Comparison of ENCODE assay signal across 10 mouse cellular contexts in the genomic region with DNA sequence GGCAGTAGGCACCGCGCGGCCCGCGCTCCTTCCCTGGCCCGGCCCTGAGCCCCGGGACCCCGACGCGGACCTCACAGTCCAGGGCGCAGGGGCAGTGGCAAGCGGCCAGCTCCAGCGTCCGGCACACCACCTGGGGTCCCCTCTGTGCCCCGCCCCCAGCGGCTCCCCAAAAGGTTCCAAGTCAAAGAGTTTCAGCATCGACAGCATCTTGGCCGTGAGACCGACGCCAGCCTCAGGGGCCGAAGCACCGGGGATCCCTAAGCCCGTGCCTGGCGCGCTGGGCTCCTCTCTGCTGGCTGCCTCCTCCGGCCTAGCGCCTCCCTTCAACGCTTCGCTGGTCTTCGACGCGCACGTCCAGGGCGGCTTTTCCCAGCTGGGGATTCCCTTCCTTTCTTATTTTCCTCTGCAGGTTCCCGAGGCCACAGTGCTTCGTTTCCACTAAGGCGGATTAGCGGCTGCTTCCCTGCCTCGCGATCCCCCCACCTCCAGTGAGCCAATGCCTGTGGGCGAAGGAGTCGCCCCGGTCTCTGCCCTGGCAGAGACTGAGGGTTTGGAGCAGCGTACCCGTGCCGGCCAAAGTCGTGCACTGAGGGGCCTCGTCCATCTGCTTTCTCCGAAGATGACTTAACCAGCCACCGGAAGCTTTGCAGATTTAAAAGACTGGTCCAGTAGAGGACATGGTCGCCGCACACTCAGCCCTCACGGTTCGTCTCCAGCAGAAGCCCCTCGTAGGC. TPM values are rescaled to one million over a fixed set of nuclear protein-coding genes. Genes with fewer than 3 reads are reported as not detected.
DNase-seq lines count a peak whose midpoint lies in the region; ATAC-seq lines count a peak whose summit lies in the region.
"Had no signal": no experiment of that assay in that cellular context is flagged by ENCODE, and none has a peak within 500 bp of the region (broad histone marks: within the 10 kb centered on the region; RNA-seq: fewer than 3 reads in every experiment).

No protein-coding gene starts in this region.

- no peaks in the 10 kb centered on the region for H3K36me3 ChIP-seq in kidney, embryonic 15.5 days
- H3K36me3 ChIP-seq in embryonic facial prominence, embryonic 11.5 days (replicated peaks; ENCODE audit: control insufficient read depth, insufficient read depth, low read depth, low read length): no peaks in the 10 kb centered on the region
- no peaks in the 10 kb centered on the region for H3K36me3 ChIP-seq in hindbrain, embryonic 15.5 days
- H3K36me3 ChIP-seq in midbrain, embryonic 16.5 days (ENCODE audit: control insufficient read depth, insufficient read depth, low read length): no peaks in the 10 kb centered on the region

- peak overlapping the region; percentile 53 for H3K9ac ChIP-seq in kidney, embryonic 15.5 days
- H3K9ac ChIP-seq in embryonic facial prominence, embryonic 11.5 days (replicated peaks; ENCODE audit: low read length): peak overlapping the region; percentile 59
- H3K9ac ChIP-seq in hindbrain, embryonic 15.5 days: no peak overlapping the region
- H3K9ac ChIP-seq in midbrain, embryonic 16.5 days (ENCODE audit: low read depth, low read length): no peak overlapping the region

- peak overlapping the region; percentile 64 for H3K4me2 ChIP-seq in kidney, embryonic 15.5 days
- H3K4me2 ChIP-seq in embryonic facial prominence, embryonic 11.5 days (ENCODE audit: low read depth, low read length): peak overlapping the region; percentile 51
- peak overlapping the region; percentile 37 for H3K4me2 ChIP-seq in hindbrain, embryonic 15.5 days
- peak overlapping the region; percentile 28; the same call in 1 of the 2 replicates for H3K4me2 ChIP-seq in midbrain, embryonic 16.5 days (ENCODE audit: low read length)

- H3K4me3 ChIP-seq in kidney, embryonic 15.5 days (replicated peaks): peak overlapping the region; percentile 43
- H3K4me3 ChIP-seq in embryonic facial prominence, embryonic 11.5 days (ENCODE audit: low read depth, low read length): peak overlapping the region; percentile 32
- 0 out of 2 replicates have a peak overlapping the region, but pooled peaks have one; percentile 8 for H3K4me3 ChIP-seq in hindbrain, embryonic 15.5 days
- H3K4me3 ChIP-seq in midbrain, embryonic 16.5 days (ENCODE audit: low read depth, low read length): no peak overlapping the region; the same call in 1 of the 2 replicates

- no peaks in the 10 kb centered on the region for H3K9me3 ChIP-seq in kidney, embryonic 15.5 days (replicated peaks)
- H3K9me3 ChIP-seq in embryonic facial prominence, embryonic 11.5 days (replicated peaks; ENCODE audit: control insufficient read depth, low read length): no peaks in the 10 kb centered on the region
- no peaks in the 10 kb centered on the region for H3K9me3 ChIP-seq in hindbrain, embryonic 15.5 days
- H3K9me3 ChIP-seq in midbrain, embryonic 16.5 days (replicated peaks; ENCODE audit: control insufficient read depth, low read length, poor library complexity, severe bottlenecking): no peaks in the 10 kb centered on the region; the same call in 1 of the 2 replicates

- DNase-seq in kidney, adult 8-10 months: no peak
- DNase-seq in embryonic facial prominence, embryonic 11.5 days (ENCODE audit: low spot score): peak; percentile 35
- no peak for DNase-seq in T-cell, adult 2 months (ENCODE audit: low spot score)
- no peak for DNase-seq in frontal cortex, postnatal 14 days (ENCODE audit: low spot score in 2 of 2)
- DNase-seq: gastrocnemius, postnatal 36 days; spleen, adult 18-20 months had no signal

- ATAC-seq in kidney, embryonic 15.5 days (replicated peaks; ENCODE audit: low FRiP score): no peak
- ATAC-seq in embryonic facial prominence, embryonic 11.5 days (replicated peaks; ENCODE audit: insufficient number of reproducible peaks, low FRiP score, low TSS enrichment, low read depth): no peak
- no peak for ATAC-seq in hindbrain, embryonic 15.5 days (ENCODE audit: low FRiP score, low read depth)
- ATAC-seq in midbrain, embryonic 16.5 days: no peak
- ATAC-seq in activated CD4-positive, CD25-positive, alpha-beta regulatory T cell, adult 4 months: no peak

- H3K27ac ChIP-seq in kidney, embryonic 15.5 days: peak overlapping the region; percentile 90
- 0 out of 2 replicates have a peak overlapping the region, but pooled peaks have one; percentile 35 for H3K27ac ChIP-seq in embryonic facial prominence, embryonic 11.5 days (replicated peaks; ENCODE audit: low read depth, low read length)
- no peak overlapping the region for H3K27ac ChIP-seq in hindbrain, embryonic 15.5 days (replicated peaks)
- no peak overlapping the region for H3K27ac ChIP-seq in midbrain, embryonic 16.5 days (ENCODE audit: low read length)

- peaks cover 65% of the 10 kb centered on the region for H3K27me3 ChIP-seq in kidney, embryonic 15.5 days
- peaks cover 55% of the 10 kb centered on the region for H3K27me3 ChIP-seq in embryonic facial prominence, embryonic 11.5 days (ENCODE audit: control insufficient read depth, insufficient read depth, low read length)
- H3K27me3 ChIP-seq in hindbrain, embryonic 15.5 days: peaks cover 90% of the 10 kb centered on the region
- H3K27me3 ChIP-seq in midbrain, embryonic 16.5 days (ENCODE audit: control insufficient read depth, insufficient read depth, low read depth, low read length): peaks cover 70% of the 10 kb centered on the region

- WGBS in kidney, embryonic 15.5 days: 8% methylated on average over 54 of the region's 55 CpGs
- WGBS in embryonic facial prominence, embryonic 11.5 days: 2% methylated on average over 55 of the region's 55 CpGs
- WGBS in hindbrain, embryonic 15.5 days: 2% methylated on average over 55 of the region's 55 CpGs
- 1% methylated on average over 46 of the region's 55 CpGs for WGBS in midbrain, embryonic 16.5 days

- H3K4me1 ChIP-seq in kidney, embryonic 15.5 days: peaks cover 66% of the 10 kb centered on the region
- peaks cover 15% of the 10 kb centered on the region for H3K4me1 ChIP-seq in embryonic facial prominence, embryonic 11.5 days (ENCODE audit: control insufficient read depth, insufficient read depth, low read length)
- H3K4me1 ChIP-seq in hindbrain, embryonic 15.5 days (replicated peaks): peaks cover 20% of the 10 kb centered on the region
- H3K4me1 ChIP-seq in midbrain, embryonic 16.5 days (ENCODE audit: control insufficient read depth, insufficient read depth, low read length): peaks cover 14% of the 10 kb centered on the region

RNA-seq across cellular contexts. Expression of a gene that starts 1.0 kb away (rescaled TPM):
- polyA plus RNA-seq in kidney, embryonic 15.5 days (2015; fragmentation: Nextera tagmentation; extraction: Ambion mirVana): 6.7 and 6.9 TPM in 2 replicates
- 4.4 and 4.7 TPM in 2 replicates for polyA plus RNA-seq in embryonic facial prominence, embryonic 11.5 days (2014; fragmentation: Nextera tagmentation; extraction: Ambion mirVana)
- polyA plus RNA-seq in hindbrain, embryonic 15.5 days (2015; fragmentation: Nextera tagmentation; extraction: Ambion mirVana): 0.14 and 0.40 TPM in 2 replicates
- 0.06 TPM in 1 of 2 replicates, not detected in the other for polyA plus RNA-seq in midbrain, embryonic 16.5 days (2015; fragmentation: Nextera tagmentation; extraction: Ambion mirVana)
- not detected for polyA plus RNA-seq in activated CD4-positive, CD25-positive, alpha-beta regulatory T cell, adult 4 months (2017; shearing (Covaris generic))

RNA-seq across cellular contexts. Expression of a gene that starts 12.7 kb away (rescaled TPM):
- 40.8 and 42.3 TPM in 2 replicates for polyA plus RNA-seq in kidney, embryonic 15.5 days (2015; fragmentation: Nextera tagmentation; extraction: Ambion mirVana)
- 15.1 and 15.7 TPM in 2 replicates for polyA plus RNA-seq in embryonic facial prominence, embryonic 11.5 days (2014; fragmentation: Nextera tagmentation; extraction: Ambion mirVana)
- 4.1 and 5.5 TPM in 2 replicates for polyA plus RNA-seq in hindbrain, embryonic 15.5 days (2015; fragmentation: Nextera tagmentation; extraction: Ambion mirVana)
- 1.7 and 2.0 TPM in 2 replicates for polyA plus RNA-seq in midbrain, embryonic 16.5 days (2015; fragmentation: Nextera tagmentation; extraction: Ambion mirVana)
- not detected for polyA plus RNA-seq in activated CD4-positive, CD25-positive, alpha-beta regulatory T cell, adult 4 months (2017; shearing (Covaris generic))

RNA-seq across cellular contexts. Expression of a gene that starts 20.5 kb away (rescaled TPM):
- polyA plus RNA-seq in kidney, embryonic 15.5 days (2015; fragmentation: Nextera tagmentation; extraction: Ambion mirVana): 65.5 and 67.1 TPM in 2 replicates
- polyA plus RNA-seq in embryonic facial prominence, embryonic 11.5 days (2014; fragmentation: Nextera tagmentation; extraction: Ambion mirVana): 50.0 and 52.5 TPM in 2 replicates
- 50.3 and 51.0 TPM in 2 replicates for polyA plus RNA-seq in hindbrain, embryonic 15.5 days (2015; fragmentation: Nextera tagmentation; extraction: Ambion mirVana)
- 52.3 and 53.0 TPM in 2 replicates for polyA plus RNA-seq in midbrain, embryonic 16.5 days (2015; fragmentation: Nextera tagmentation; extraction: Ambion mirVana)
- 10 to 100 TPM; 16.1 to 24.7 TPM for polyA plus RNA-seq in activated CD4-positive, CD25-positive, alpha-beta regulatory T cell, adult 4 months (2017; shearing (Covaris generic))

RNA-seq across cellular contexts. Expression of a gene that starts 44.5 kb away (rescaled TPM):
- polyA plus RNA-seq in kidney, embryonic 15.5 days (2015; fragmentation: Nextera tagmentation; extraction: Ambion mirVana): 1.6 and 5.2 TPM in 2 replicates
- 19.6 and 24.5 TPM in 2 replicates for polyA plus RNA-seq in embryonic facial prominence, embryonic 11.5 days (2014; fragmentation: Nextera tagmentation; extraction: Ambion mirVana)
- polyA plus RNA-seq in hindbrain, embryonic 15.5 days (2015; fragmentation: Nextera tagmentation; extraction: Ambion mirVana): 1.3 and 1.4 TPM in 2 replicates
- 0.91 and 1.1 TPM in 2 replicates for polyA plus RNA-seq in midbrain, embryonic 16.5 days (2015; fragmentation: Nextera tagmentation; extraction: Ambion mirVana)
- not detected for polyA plus RNA-seq in activated CD4-positive, CD25-positive, alpha-beta regulatory T cell, adult 4 months (2017; shearing (Covaris generic))

Comparison
In these comparisons a context has a peak if more than half of its experiments do, and no peak if none do; other contexts are left out.
1. H3K27ac ChIP-seq: peak in kidney, embryonic 15.5 days (single experiment) and embryonic facial prominence, embryonic 11.5 days (single experiment); none in hindbrain, embryonic 15.5 days (single experiment) and midbrain, embryonic 16.5 days (single experiment).
2. H3K9ac ChIP-seq: peak in kidney, embryonic 15.5 days (single experiment) and embryonic facial prominence, embryonic 11.5 days (single experiment); none in hindbrain, embryonic 15.5 days (single experiment) and midbrain, embryonic 16.5 days (single experiment).
3. Peak in every context shown above with its lines, with median percentiles within 50 percentile points of each other: H3K4me2 ChIP-seq.